In genomic region chr16:51577915-51578593, GRCm38 (mm10) we compare ENCODE assay signal across 23 mouse cellular contexts.
DNase-seq lines count a peak whose midpoint lies in the region; ATAC-seq and TF ChIP-seq lines count a peak whose summit lies in the region.
"Had no signal": no experiment of that assay in that cellular context is flagged by ENCODE, and none has a peak within 500 bp of the region (broad histone marks: within the 10 kb centered on the region; RNA-seq: fewer than 3 reads in every experiment).

No protein-coding gene starts in this region.

- no peaks in the 10 kb centered on the region for H3K4me1 ChIP-seq in hindbrain, embryonic 11.5 days (replicated peaks; ENCODE audit: control insufficient read depth, insufficient read depth, low read length)
- H3K4me1 ChIP-seq in hindbrain, embryonic 10.5 days (replicated peaks): no peaks in the 10 kb centered on the region
- no peaks in the 10 kb centered on the region for H3K4me1 ChIP-seq in midbrain, embryonic 12.5 days
- H3K4me1 ChIP-seq in midbrain, postnatal 0 days (ENCODE audit: insufficient read depth, low read length): no peaks in the 10 kb centered on the region
- H3K4me1 ChIP-seq: embryonic facial prominence, embryonic 12.5 days; hindbrain, embryonic 15.5 days; intestine, embryonic 15.5 days had no signal

- H3K9ac ChIP-seq in hindbrain, embryonic 11.5 days (ENCODE audit: low read depth, low read length): no peak overlapping the region
- no peak overlapping the region for H3K9ac ChIP-seq in midbrain, embryonic 12.5 days (replicated peaks)
- no peak overlapping the region for H3K9ac ChIP-seq in midbrain, postnatal 0 days (replicated peaks; ENCODE audit: low read length, poor library complexity, severe bottlenecking)
- H3K9ac ChIP-seq: embryonic facial prominence, embryonic 12.5 days; forebrain, postnatal 0 days; hindbrain, embryonic 15.5 days; intestine, embryonic 15.5 days had no signal

- no peaks in the 10 kb centered on the region for H3K27me3 ChIP-seq in hindbrain, embryonic 11.5 days (ENCODE audit: control insufficient read depth, insufficient read depth, low read length)
- no peaks in the 10 kb centered on the region for H3K27me3 ChIP-seq in hindbrain, embryonic 10.5 days (ENCODE audit: insufficient read depth, poor library complexity, severe bottlenecking)
- no peaks in the 10 kb centered on the region for H3K27me3 ChIP-seq in midbrain, embryonic 12.5 days
- H3K27me3 ChIP-seq in midbrain, postnatal 0 days (ENCODE audit: insufficient read depth, low read length): no peaks in the 10 kb centered on the region
- H3K27me3 ChIP-seq: embryonic facial prominence, embryonic 12.5 days; hindbrain, embryonic 15.5 days; intestine, embryonic 15.5 days had no signal

- ATAC-seq in hindbrain, embryonic 11.5 days (ENCODE audit: low FRiP score): peak; percentile 79
- ATAC-seq in midbrain, embryonic 12.5 days (ENCODE audit: low FRiP score, low read depth): peak; percentile 56; the same call in 1 of the 2 replicates
- no peak for ATAC-seq in midbrain, postnatal 0 days (ENCODE audit: low FRiP score)
- ATAC-seq: activated CD4-positive, CD25-positive, alpha-beta regulatory T cell, adult 4 months; forebrain, embryonic 14.5 days; forebrain, postnatal 0 days; intestine, embryonic 15.5 days had no signal

- no peaks in the 10 kb centered on the region for H3K36me3 ChIP-seq in hindbrain, embryonic 11.5 days (ENCODE audit: control insufficient read depth, insufficient read depth, low read length)
- no peaks in the 10 kb centered on the region for H3K36me3 ChIP-seq in hindbrain, embryonic 10.5 days
- H3K36me3 ChIP-seq in midbrain, embryonic 12.5 days: no peaks in the 10 kb centered on the region
- H3K36me3 ChIP-seq in midbrain, postnatal 0 days (ENCODE audit: insufficient read depth, low read length): no peaks in the 10 kb centered on the region
- H3K36me3 ChIP-seq: embryonic facial prominence, embryonic 12.5 days; hindbrain, embryonic 15.5 days; intestine, embryonic 15.5 days had no signal

- no peak overlapping the region for H3K4me3 ChIP-seq in hindbrain, embryonic 11.5 days (ENCODE audit: low read depth, low read length)
- H3K4me3 ChIP-seq in hindbrain, embryonic 10.5 days: no peak overlapping the region
- H3K4me3 ChIP-seq in midbrain, embryonic 12.5 days: no peak overlapping the region
- no peak overlapping the region for H3K4me3 ChIP-seq in midbrain, postnatal 0 days (ENCODE audit: low read depth, low read length)
- H3K4me3 ChIP-seq: embryonic facial prominence, embryonic 12.5 days; erythroblast, embryonic 14.5 days; gastrocnemius, adult 2 months; hindbrain, embryonic 15.5 days; intestine, embryonic 15.5 days had no signal

- WGBS in hindbrain, embryonic 11.5 days: 47% methylated on average over 2 of the region's 2 CpGs
- WGBS in hindbrain, embryonic 10.5 days: 48% methylated on average over 2 of the region's 2 CpGs
- 50% methylated on average over 2 of the region's 2 CpGs for WGBS in midbrain, embryonic 12.5 days
- WGBS in midbrain, postnatal 0 days: 47% methylated on average over 2 of the region's 2 CpGs

- no peaks in the 10 kb centered on the region for H3K9me3 ChIP-seq in hindbrain, embryonic 11.5 days (ENCODE audit: control insufficient read depth, low read length)
- no peaks in the 10 kb centered on the region for H3K9me3 ChIP-seq in hindbrain, embryonic 10.5 days
- no peaks in the 10 kb centered on the region for H3K9me3 ChIP-seq in midbrain, embryonic 12.5 days
- no peaks in the 10 kb centered on the region for H3K9me3 ChIP-seq in midbrain, postnatal 0 days (ENCODE audit: low read length)
- H3K9me3 ChIP-seq: embryonic facial prominence, embryonic 12.5 days; hindbrain, embryonic 15.5 days; intestine, embryonic 15.5 days had no signal

- no peak overlapping the region for H3K27ac ChIP-seq in hindbrain, embryonic 11.5 days (ENCODE audit: low read depth, low read length)
- no peak overlapping the region for H3K27ac ChIP-seq in hindbrain, embryonic 10.5 days
- no peak overlapping the region for H3K27ac ChIP-seq in midbrain, embryonic 12.5 days (replicated peaks)
- H3K27ac ChIP-seq in midbrain, postnatal 0 days (ENCODE audit: low read depth, low read length): no peak overlapping the region
- H3K27ac ChIP-seq: embryonic facial prominence, embryonic 12.5 days; gastrocnemius, adult 2 months; hindbrain, embryonic 15.5 days; intestine, embryonic 15.5 days had no signal

- peak; percentile 5 for DNase-seq in embryo, embryonic 10.5 days (ENCODE audit: low spot score)
- DNase-seq in embryo, embryonic 10 days (ENCODE audit: low spot score): no peak
- DNase-seq in hindbrain, embryonic 11.5 days (ENCODE audit: low spot score): peak; percentile 4
- no peak for DNase-seq in hindbrain, embryonic 10.5 days (ENCODE audit: low spot score)
- no peak for DNase-seq in midbrain, postnatal 0 days (ENCODE audit: low spot score)
- DNase-seq in brain, embryonic 14.5 days (ENCODE audit: low read depth): peak; percentile 35
- DNase-seq: adrenal gland, adult 8-10 months; adrenal gland, postnatal 25 days; cerebellum, adult 18-20 months; cerebellum, adult 9-10 months; cerebellum, postnatal 25 days; forebrain, postnatal 0 days; gastrocnemius, adult 2 months; gastrocnemius, postnatal 14 days; heart, adult 11 months had no signal

- no peak for TF ChIP-seq CTCF in midbrain, postnatal 0 days (IDR thresholded peaks at IDR 0.05)
- no peak for TF ChIP-seq CTCF in brain, embryonic 14.5 days (IDR thresholded peaks at IDR 0.05; ENCODE audit: borderline replicate concordance, extremely low read depth, insufficient read depth, insufficient read length)

- TF ChIP-seq POLR2A in brain, embryonic 14.5 days (IDR thresholded peaks at IDR 0.05; ENCODE audit: borderline replicate concordance, extremely low read depth, insufficient read depth, insufficient read length, poor library complexity, severe bottlenecking): no peak

- H3K4me2 ChIP-seq in hindbrain, embryonic 11.5 days (replicated peaks; ENCODE audit: low read depth, low read length): no peak overlapping the region
- no peak overlapping the region for H3K4me2 ChIP-seq in midbrain, embryonic 12.5 days (replicated peaks)
- no peak overlapping the region for H3K4me2 ChIP-seq in midbrain, postnatal 0 days (ENCODE audit: low read depth, low read length, poor library complexity, severe bottlenecking)
- H3K4me2 ChIP-seq: embryonic facial prominence, embryonic 12.5 days; heart, embryonic 11.5 days; hindbrain, embryonic 15.5 days; intestine, embryonic 15.5 days had no signal

Comparison
In these comparisons a context has a peak if more than half of its experiments do, and no peak if none do; other contexts are left out.
1. DNase-seq: peak in embryo, embryonic 10.5 days (single experiment), hindbrain, embryonic 11.5 days (single experiment) and brain, embryonic 14.5 days (single experiment); none in embryo, embryonic 10 days (single experiment), hindbrain, embryonic 10.5 days (single experiment) and midbrain, postnatal 0 days (single experiment).